Mouse (Mus musculus) cerebellum, postnatal 25 days (tissue): ENCODE data around the gene Siglech.
"Not testable (repeated sequence)": the region's sequence is repeated elsewhere in the genome, so short reads cannot be mapped to it uniquely, and the experiment has no call there.

ENCODE experiments used
- DNase-seq, 2 experiments: peaks; one replicate each; pipeline ENCODE4 v3.0.0; 2021; ENCODE audit warnings: mixed read lengths in 2 of 2

Gene Siglech

GRCm38 (mm10) chr7:55767926-55768325 is at the start of gene Siglech:
Siglech (plus strand) TSS chr7:55768178.
- no peak for DNase-seq

DNA sequence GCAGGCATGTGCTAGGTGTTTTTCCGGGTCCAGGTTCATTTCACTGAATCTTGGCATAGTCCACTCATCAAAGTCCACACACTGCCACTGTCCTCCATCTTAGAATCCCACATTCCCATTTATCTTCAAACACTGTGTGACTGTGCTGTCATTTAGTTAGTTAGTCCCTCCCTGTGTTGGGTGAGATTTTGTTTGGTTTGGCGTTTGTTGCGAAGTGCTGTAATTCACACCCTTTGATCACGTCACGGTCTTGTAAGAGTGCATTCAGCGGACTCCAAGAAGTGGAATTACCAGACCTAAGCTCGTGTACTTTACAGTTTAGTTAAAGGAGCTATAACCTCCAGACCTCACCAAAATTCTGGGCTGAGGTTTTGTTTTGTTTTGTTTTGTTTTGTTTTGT is 45.3 kb upstream of the Siglech start:
- DNase-seq: no peak

GRCm38 (mm10) chr7:55728903-55729302 is 39.1 kb upstream of the Siglech start:
- peak in 1 of 2 experiments; percentile 19 for DNase-seq

DNA sequence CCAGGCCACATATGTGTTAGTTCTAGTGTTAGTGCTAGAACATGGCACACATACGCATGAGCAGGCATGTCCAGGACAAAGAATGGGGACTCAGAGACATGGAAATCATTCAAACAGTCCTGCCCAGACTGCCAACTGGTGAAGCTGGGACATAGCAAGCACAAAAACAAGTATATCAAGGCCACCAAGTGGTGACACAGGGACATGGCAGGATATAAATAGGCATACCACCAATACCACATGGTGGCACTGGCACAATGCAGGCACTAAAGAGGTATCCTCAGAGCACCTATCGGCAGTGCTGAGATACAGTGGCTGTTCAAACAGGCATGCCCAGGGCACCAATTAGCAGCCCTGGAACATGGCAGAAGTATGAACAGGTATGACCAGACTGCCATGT is 33.5 kb upstream of the Siglech start:
- no peak for DNase-seq

DNA sequence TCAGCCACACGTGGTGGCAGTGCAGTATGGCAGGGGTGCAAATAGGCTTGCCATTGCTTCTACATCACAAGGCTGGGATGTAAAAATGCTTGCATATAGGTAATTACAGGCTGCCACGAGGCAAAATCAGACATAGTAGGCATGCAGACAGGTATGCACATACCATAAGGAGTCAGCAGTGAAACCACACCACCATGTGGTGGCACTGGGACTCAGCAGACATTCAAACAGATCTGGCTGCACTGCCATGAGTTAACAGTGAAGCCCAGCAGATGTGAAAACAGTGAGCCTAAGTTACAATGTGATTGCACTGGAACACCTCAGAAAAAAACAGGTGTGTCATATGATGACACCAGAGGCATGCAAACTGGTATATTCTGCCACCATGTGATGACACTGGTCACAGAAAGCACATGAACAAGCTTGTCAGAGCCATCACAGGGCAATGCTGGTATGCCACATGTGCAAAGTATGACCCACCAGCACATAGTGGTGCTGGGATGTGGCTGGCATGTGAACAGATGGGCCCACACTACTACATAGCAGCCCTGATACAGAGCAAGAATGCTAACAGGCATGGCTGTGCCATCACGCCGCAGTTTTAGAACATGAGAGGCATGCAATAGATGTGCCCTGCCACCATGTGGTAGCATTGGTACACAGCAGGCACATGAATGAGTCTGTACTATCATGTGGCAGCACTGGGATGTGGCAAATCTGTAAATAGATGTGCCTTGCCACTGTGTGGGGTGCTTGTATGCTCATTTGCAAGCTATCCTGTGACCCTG is 30.7 kb upstream of the Siglech start:
- DNase-seq: peak in 1 of 2 experiments; percentile 67

DNA sequence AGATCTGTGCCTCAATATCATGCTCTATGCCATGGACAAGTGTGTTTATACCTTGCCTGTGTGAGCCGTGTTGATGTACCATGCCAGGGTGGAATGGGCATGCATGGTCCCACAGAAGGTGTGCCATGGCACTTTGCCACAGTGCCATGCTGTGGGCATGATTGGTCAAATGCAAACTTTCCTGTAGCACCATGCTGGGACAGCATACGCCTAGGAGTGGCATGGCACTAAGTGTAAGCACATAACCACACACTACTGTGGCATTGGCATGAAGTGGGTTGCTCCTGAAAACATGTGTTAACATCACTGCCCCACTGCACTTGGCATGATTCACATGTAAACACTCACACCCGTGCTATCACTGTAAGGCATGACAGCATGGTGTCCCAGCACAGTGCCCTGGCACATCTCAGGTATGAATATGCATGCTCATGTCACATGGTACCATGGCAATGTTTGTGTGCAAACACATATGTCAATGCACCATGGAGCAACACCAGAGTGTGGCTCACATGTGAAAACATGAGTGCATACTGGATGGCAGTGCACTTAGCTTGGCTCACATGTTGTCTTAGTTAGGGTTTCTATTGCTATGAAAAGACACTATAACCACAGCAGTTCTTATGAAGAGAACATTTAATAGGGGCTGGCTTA is 24.2 kb upstream of the Siglech start:
- DNase-seq: peak in 1 of 2 experiments; percentile 26

GRCm38 (mm10) chr7:55744566-55745220 is 23.3 kb upstream of the Siglech start:
- DNase-seq: peak; percentile 59 to 66

GRCm38 (mm10) chr7:55750841-55751240 is 17.1 kb upstream of the Siglech start:
- DNase-seq: no peak

GRCm38 (mm10) chr7:55759346-55759745 is 8.6 kb upstream of the Siglech start:
- no peak for DNase-seq

DNA sequence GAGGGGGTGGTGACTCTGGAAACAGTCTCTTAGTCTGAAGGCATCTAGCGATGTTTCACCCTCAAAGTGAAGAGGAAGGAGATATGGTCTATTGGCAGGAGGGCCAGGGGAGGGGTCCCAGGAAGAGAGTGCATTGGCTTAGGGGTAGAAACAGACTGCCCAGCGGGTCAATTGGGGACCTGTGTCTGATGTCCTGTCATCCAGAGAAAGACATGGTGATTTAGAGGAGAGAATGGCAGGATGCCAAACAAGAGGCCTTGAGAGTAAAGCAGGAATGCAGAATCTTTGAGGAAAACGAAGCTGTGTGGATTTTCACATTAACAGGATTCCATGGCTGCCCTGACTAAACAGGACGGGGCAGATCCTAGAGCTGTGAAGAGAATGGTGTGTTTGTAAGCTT is 12.0 kb downstream of the Siglech start:
- DNase-seq: no peak

- DNase-seq: no peak
These were observed 14.5 kb downstream of the Siglech start for GRCm38 (mm10) chr7:55782493-55782892.

GRCm38 (mm10) chr7:55784580-55784979 is 16.6 kb downstream of the Siglech start:
- DNase-seq: no peak

DNA sequence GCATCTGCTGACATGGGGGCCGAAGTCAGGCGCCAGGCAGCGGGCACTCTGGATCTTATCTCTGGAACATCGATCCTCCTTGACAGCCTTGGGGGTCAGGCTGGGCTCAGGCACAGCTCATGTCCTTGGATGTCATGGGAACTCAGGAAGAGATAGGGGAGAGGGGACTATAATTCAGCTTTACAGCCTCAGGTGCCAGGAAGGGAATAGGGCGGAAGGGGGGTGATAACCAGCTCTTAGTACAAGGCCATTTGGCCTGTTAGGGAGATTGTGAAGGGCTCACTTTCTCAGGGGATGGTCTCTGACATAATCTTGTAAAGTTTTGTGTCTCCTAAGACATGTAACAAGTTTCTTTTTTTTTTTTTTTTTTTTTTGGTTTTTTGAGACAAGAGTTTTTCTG is 22.6 kb downstream of the Siglech start:
- DNase-seq: not testable (repeated sequence)

- DNase-seq: no peak
These were observed 24.3 kb downstream of the Siglech start for GRCm38 (mm10) chr7:55792280-55792679.

GRCm38 (mm10) chr7:55793236-55793951 is 25.4 kb downstream of the Siglech start:
- DNase-seq: peak in 1 of 2 experiments; percentile 10

DNA sequence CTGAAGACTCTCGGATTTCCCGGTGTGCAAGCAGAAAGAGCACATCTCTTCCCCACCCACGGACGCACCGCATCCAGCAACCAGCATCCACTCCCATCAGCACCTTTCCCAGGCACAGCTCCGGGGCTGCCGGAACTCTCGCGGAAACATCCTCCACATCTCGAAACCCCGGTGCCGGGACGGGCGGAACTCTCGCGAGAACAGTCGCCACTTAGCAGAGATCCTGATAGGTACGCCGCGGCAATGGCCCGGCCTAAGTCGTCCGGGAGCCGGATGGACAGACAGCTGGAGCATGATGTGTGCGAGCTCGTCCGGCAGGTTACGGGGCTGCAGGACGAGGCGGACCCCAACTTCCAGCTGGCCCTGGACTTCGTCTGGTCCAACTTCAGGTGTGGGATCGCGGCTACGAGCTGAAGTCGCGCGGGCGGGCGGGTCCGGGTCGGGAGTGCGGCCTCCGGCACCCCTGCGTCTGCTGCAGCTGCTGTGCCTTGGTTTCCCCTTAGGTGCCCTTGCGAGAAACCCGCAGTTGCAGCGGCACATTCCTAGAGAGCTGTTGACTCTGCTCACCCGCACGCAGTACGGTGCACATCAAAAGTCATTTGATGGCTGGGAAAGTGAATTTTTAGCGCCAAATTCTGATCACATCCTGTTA is 26.1 kb downstream of the Siglech start, which contains the start of gene Tubgcp5:
Gene Tubgcp5 (plus strand): TSS at position 203 of the 652 bp plus-strand sequence.
- peak; percentile 97 to 98 for DNase-seq

DNA sequence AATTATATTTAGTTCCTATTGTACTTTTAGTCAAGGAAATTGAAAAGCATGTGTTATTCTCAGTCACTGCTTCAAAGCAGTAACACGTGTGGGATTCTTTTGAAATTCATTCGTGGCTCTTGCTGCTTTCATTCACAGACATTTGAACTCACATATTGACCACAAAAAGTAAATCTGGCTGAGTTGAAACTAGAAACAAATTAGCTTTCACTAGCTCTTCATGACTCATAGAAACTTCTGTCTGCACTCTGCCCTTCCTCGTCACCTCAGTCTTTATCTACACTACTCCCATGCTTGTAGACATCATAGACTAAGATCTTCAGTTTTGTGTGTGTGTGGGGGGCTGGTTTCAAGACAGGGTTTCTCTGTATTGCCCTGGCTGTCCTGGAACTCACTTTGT is 32.0 kb downstream of the Siglech start:
- no peak for DNase-seq

DNA sequence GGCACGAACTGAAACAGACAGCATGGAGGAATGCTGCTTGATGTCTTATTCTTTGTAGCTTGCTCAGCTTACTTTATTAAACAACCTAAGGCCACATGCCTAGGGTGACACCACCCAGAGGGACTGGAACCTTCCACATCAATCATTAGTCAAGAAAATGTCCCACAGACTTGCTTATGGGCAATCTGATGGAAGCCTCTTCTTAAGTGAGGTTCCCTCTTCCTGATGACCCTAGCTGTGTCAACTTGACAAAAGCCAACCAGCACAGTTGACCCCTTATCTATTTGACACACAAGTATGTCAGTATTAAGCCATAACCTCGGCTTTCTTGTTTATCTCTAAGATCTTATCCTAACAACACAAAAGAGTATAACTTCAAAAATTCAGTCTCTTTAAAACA is 42.0 kb downstream of the Siglech start:
- no peak for DNase-seq

GRCm38 (mm10) chr7:55824468-55824867 is 56.5 kb downstream of the Siglech start:
- no peak for DNase-seq

- DNase-seq: no peak
These were observed 59.6 kb downstream of the Siglech start for GRCm38 (mm10) chr7:55827551-55827950.
